Mouse (Mus musculus) NIH3T3 (cell line): ENCODE data around the gene Dnaic2.
A peak's percentile ranks its signal among the peaks of the same experiment; 100 is the strongest.

ENCODE experiments used
- DNase-seq: peaks from one replicate; pipeline ENCODE4 v3.0.0-alpha.2; 2012; ENCODE audit warnings: low read depth

Dnaic2 gene

DNA sequence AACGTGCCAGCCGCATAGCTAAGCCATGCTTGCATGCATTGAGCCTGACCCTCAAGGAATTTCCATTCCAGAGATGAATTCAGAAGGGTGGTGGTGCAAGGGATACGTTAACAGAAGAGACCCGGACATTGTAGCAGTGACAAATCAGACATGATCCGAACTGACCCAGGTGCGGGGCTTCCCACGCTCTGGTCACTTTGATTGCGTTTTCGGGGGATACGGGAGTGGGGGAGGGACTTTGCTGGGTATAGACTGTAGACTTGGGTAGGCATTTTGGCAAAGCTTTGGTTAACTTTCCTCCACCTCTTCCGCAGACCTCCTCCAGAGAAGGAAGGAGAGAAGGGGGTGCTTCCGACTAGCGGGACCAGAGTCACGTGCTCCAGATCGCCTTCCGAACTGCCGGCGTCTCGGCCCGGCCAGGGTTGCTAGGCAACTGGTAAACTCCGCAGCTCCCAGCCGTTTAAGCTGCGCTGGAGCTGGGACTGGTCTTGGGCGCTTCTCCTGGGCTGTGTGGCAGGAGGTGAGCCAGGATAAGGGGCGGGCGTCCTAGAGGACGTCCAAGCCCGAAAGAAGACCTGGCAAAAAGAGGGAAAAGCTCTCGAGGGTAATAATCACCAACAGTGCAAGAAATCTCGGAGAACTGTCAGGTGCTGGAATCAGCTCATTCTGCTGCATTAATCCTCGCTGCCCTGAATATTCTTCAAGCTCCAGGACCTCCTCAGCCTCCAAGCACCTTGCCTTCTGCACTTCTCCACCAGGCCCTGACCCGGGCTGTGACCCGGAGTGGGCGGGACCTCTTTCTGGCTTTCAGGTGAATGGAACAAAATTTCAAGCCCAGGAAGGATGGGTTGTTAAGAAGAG is at the start of gene Dnaic2:
Gene Dnaic2, plus strand, starts transcription at position 444 of the 861 bp plus-strand sequence.
- peak; percentile 76 for DNase-seq

GRCm38 (mm10) chr11:114679582-114679981 is 47.6 kb upstream of the Dnaic2 start:
- DNase-seq, result no peak

GRCm38 (mm10) chr11:114680291-114680690 is 46.9 kb upstream of the Dnaic2 start:
- DNase-seq, result no peak

DNA sequence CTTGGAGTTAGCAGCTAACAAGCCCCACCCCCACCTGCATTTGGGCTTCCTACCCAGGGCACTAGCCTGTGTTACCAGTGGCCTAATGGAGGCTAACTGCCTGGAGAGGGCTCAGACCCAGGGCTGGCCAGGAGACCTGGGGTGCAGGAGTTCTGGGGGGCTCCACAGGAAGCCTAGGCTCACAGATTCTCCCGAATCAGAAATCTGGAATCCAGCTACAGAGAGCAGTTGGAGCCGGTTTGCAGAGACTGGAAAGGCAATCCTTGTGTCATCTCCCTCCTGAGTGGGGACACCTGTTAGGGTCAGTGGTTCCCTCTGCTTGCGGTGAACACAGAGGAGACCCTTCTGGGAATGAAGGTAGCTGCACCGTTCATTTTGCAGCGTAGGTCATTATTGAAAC is 46.2 kb upstream of the Dnaic2 start:
- no peak for DNase-seq

DNA sequence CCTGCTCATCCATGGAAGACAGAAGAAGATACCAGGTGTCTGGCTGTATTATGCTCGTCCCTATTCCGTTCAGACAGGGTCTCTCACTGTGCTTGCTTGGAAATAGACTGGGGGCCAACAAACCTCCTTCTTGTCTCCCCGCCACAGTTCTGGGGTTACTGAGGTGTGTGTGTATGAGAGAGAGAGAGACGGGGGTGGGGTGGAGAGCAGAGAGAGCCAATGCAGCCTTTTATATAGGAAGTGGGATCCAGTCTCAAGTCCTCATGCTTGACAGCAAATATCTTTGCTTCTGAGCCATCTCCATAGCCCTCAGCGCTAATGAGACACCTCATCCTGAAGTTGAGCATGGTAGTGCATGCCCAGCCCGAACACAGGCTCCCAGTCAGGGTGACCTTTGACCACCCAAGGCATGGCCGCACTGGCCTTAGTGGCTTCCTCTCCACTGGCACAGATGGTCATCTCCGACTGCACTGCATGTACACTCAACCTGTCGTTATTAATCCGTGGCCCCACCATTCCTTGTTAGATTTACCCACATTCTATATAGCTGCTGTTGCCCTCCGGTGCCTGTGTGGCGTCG is 44.8 kb upstream of the Dnaic2 start:
- no peak for DNase-seq

DNA sequence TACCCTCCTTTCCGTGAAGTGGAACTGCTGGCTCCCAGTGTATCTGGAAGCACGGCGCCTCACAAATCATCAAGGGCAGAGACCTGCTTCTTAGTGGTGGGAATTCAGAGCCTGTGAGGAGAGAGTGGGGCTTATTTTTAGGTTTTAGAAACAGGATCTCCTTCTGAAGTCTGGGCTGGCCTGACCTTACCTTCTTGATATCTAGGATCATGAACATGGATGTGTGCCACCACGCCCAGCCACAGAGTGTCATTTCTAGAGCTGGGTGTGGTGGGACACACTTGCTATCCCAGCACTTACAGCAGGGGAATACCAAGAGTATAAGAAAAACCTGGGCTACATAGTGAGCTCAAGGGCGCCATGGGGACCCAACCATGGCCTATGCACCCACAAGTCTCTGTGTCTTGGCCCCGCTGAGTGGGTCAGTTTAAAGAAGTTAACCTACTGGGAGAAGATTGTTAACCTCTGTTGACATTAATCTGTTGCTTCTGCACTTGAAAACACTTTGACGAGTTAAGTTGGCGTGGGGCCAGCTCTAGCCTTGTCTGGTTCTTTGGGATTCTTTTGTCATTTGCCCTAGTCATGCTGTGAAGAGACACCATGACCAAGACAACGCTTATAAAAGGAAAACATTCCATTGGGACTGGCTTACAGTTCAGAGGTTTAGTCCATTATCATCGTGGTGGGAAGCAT is 44.0 kb upstream of the Dnaic2 start:
- DNase-seq, result no peak

DNA sequence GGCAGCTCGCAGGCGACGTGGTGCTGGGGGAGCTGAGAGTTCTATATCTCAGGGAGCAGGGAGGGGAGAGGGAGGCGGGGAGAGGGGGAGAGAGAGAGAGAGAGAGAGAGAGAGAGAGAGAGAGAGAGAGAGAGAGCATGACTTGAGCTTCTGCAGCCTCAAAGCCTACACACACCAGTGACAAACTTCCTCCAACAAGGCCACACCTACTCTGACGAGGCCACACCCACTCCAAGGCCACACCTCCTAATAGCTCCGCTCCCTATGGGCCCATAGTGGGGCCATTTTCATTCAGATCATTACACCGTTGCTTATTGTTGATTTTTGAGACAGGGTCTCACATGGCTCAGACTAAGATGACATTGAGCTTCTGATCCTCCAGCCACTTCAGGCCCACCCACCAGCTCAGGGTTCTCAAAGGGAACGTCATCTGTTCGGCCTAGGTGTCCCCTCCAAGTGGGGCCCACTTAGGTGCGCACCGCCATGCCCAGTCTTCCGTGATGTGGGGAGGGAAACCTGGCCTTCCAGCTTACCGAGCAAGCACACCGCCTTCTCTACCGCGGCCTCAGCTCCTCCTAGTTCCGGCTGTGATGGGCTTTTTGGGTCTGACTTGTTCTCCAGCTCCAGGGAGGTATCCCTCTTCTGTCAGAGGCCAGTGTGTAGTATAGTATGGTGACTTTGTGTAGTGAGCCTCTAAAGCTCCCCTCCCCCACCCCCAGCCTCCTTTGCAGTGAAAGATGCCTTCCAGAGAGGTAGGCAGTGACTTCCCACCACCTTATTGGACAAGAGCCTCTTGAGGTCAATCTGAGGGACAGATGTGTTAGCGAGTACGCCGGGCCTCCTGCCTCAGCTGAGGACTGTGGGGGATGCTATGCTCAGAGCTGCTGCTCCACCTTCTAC is 43.2 kb upstream of the Dnaic2 start:
- no peak for DNase-seq

DNA sequence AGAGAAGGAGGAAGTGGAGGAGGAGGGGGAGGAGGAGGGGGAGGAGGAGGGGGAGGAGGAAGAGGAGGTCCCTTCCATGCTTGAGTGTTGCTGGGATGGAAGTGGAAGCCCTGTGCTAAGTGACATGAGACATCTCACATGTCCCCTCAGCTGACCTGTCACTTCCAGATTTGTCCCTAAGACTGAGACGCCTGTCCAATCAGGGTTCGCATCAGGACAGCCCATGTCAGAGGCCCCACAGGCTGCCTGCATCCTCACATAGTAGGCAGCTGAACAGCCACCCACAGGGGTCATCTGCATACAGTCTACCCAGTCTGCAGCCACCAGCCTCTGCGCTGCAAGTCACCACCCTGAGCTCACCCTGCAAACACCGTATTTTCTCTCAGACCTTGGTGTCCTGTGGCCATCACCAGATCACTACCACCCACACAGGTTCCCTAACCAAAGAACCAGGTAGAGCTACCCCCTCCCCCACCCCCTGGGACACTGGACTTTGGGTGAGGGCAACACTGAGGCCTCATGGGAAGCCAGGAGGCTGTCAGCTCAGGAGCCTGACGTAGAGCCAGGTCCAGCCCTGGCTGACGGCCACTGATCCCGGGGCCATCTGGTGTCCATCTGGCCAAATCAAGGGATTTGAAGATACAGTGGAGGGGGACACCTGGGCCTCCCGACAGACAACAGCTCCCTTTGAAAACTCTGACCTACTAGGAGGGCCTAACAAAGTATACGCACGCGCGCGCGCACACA is 42.4 kb upstream of the Dnaic2 start:
- peak; percentile 54 for DNase-seq

DNA sequence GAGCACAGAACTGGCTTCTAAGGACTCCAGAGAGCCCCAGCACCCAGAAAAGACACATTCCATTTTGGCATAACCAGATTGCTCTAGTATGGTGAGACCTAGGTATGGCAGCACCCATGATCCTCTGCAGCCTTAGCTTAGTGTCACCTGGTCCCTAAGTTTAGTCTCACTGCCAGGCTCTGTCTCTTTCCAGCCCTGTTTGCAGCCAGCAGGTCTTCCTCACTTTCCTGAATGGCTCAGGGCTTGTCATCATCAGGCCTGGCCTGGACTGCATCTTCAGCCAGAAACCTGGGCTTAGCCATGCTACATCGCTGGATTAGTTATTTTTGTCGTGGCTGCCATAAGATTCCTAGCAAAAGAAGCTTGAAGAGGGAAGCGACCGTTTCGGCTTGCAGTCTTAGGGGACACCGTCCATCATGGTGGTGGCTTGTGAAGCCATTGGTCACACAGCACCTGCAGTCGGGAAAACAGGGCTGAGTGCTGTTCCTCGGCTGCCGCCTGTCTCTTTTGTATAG is 41.6 kb upstream of the Dnaic2 start:
- DNase-seq, result no peak

DNA sequence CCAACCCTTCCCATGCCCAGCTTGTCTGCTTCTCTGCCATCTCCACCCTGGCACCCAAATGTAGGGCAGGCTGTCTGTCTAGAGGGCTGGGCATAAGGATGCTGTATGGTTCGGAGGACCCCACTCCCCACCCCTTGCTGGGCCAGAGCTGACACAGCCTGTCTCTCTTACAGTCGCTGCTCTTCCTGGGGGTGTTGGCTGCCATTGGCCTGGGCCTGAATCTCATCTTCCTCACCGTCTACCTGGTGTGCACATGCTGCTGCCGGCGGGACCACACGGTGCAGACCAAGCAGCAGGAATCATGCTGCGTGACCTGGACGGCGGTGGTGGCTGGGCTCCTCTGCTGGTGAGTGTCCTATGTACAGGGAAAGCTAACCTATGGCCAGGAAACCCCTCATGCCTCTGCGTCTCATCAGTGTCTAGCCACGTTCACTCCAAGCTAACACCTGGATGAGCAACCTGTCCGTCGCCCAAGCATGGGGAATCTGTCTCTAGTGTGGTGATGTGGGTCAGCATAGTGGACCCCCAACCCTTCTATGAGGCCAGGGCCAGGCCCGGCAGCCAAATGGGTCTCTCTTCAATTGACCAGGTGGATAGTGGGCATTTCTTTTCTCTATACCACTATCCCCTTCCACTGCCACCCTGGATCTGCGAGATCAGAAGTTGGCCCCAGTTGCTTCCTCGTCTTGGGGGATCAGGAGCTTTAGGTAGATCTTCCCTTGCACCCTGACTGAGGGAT is 40.8 kb upstream of the Dnaic2 start:
- DNase-seq, result no peak

- DNase-seq, result peak; percentile 97
These were observed 39.5 kb upstream of the Dnaic2 start for GRCm38 (mm10) chr11:114687574-114688188.

DNA sequence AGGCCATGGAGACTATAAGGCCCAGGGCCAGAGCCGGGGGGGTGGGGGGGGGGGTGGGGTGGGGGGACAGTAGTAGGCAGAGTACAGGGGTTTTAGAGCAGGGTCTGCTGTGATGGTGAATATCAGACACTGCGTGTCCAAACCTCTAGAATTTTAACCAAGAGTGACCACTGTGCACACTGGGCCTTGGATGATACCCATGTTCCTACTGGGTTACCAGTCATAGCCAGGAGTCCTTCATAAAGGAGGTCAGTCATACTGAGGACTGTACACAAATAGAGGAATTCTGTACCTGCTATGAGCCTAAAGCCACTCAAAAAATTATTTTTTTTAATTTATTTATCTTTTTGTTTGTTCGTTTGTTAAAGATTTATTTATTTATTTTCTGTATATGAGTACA is 38.5 kb upstream of the Dnaic2 start:
- no peak for DNase-seq

GRCm38 (mm10) chr11:114690192-114690591 is 37.0 kb upstream of the Dnaic2 start:
- DNase-seq, result no peak

DNA sequence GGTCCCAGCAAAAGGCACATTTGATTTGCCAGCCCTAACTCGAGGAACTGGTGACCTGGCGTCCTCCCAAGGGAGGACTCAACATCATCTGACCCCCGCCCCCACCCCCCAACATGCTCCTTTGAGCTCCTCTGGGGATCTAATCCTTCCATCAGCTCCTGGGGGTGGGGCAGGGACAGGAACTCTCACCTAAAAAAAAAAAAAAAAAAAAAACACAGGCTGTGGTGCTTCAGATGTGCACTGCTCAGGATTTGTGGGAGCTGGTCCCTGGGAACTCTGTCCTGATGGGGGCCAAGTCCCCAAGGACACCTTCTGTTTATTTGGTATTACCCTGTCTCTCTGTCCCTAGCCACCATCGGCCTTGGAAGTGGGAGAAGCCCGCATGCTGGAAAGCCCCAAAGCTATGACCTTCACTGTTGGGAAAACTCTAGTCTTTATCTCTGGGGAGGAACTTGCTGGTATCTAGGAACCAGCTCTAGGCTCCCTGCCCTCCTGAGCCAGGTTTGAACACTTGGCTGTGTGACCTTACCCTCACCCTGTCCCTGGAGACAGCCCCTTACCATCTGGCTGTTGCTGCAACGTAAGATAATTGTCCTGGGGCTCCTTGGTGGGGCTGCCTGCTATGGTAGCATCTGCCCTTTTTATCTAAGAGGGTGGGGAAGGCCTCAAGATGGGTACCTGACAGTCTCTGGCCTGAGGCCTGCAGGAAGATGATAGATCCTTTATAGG is 35.6 kb upstream of the Dnaic2 start:
- DNase-seq, result no peak

DNA sequence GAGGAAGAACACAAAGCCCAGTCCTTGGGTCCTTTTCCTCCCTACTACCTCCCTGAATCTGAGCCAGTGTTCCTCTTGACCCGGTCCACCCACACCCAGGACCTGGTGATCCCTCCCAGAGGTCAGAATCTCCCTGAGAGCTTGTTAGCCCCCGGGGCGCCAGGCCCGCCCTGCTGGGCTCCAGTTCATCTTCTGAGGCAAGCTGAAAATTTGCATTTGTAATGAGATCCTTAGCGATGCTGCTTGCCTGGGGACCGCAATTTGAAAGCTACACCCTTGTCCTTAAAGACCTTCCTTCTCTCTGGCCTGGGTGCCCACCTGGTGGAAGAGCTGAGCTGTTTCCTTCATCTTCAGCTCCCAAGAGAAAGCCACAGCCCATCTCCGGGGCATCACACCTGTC is 34.6 kb upstream of the Dnaic2 start:
- DNase-seq, result no peak

GRCm38 (mm10) chr11:114693456-114693855 is 33.8 kb upstream of the Dnaic2 start:
- no peak for DNase-seq

GRCm38 (mm10) chr11:114694451-114694850 is 32.8 kb upstream of the Dnaic2 start:
- DNase-seq, result peak; percentile 79

GRCm38 (mm10) chr11:114698496-114698895 is 28.7 kb upstream of the Dnaic2 start:
- DNase-seq, result no peak

- no peak for DNase-seq
These were observed 27.7 kb upstream of the Dnaic2 start for GRCm38 (mm10) chr11:114699511-114699910.
